8 mouse cellular contexts compared by ENCODE assay signal in the genomic region with DNA sequence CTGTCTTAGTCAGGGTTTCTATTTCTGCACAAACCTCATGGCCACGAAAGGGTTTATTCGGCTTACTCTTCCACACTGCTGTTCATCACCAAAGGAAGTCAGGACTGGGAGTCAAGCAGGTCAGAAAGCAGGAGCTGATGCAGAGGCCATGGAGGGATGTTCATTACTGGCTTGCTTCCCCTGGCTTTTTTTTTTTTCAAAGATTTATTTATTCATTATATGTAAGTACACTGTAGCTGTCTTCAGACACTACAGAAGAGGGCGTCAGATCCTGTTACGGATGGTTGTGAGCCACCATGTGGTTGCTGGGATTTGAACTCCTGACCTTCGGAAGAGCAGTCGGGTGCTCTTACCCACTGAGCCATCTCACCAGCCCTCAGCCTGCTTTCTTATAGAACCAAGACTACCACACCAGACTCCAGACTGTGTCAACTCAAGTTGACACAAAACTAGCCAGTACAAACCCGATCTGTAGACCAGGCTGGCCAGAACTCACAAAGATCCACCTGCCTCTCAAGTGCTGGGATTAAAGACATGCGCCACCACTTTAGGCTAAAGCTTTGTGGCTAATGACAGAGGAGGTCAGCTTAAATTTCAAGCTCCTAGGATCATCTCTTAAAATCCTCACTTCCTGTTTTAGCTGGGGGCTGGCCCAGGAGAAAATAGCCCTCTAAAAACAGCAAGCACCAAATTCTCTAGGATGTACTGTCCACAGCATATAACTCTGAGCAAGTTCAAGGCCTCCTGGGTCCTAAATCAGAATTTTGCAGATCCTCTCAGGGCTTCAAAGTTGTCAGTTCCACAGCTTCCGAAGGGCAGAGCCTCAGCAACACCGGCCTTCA. TPM values are rescaled to one million over a fixed set of nuclear protein-coding genes. Genes with fewer than 3 reads are reported as not detected.
DNase-seq lines count a peak whose midpoint lies in the region; ATAC-seq and TF ChIP-seq lines count a peak whose summit lies in the region.
"Not testable (repeated sequence)": the region's sequence is repeated elsewhere in the genome, so short reads cannot be mapped to it uniquely, and the experiment has no call there.

No protein-coding gene starts in this region.

- H3K27ac ChIP-seq in embryonic facial prominence, embryonic 13.5 days = peak overlapping the region; percentile 75
- peak overlapping the region; percentile 63 for H3K27ac ChIP-seq in hindbrain, embryonic 15.5 days (replicated peaks)
- H3K27ac ChIP-seq in limb, embryonic 10.5 days = peak overlapping the region; percentile 89
- peak overlapping the region; percentile 75 for H3K27ac ChIP-seq in lung, embryonic 14.5 days (ENCODE audit: low read depth)
- H3K27ac ChIP-seq in midbrain, embryonic 15.5 days = peak overlapping the region; percentile 55; the same call in 1 of the 2 replicates
- H3K27ac ChIP-seq in stomach, embryonic 14.5 days (ENCODE audit: low read length) = peak overlapping the region; percentile 68

- 68% methylated on average over 10 of the region's 10 CpGs for WGBS in embryonic facial prominence, embryonic 13.5 days
- 71% methylated on average over 10 of the region's 10 CpGs for WGBS in hindbrain, embryonic 15.5 days
- WGBS in limb, embryonic 10.5 days = 74% methylated on average over 10 of the region's 10 CpGs
- 66% methylated on average over 10 of the region's 10 CpGs for WGBS in lung, embryonic 14.5 days
- WGBS in midbrain, embryonic 15.5 days = 68% methylated on average over 10 of the region's 10 CpGs
- WGBS in stomach, embryonic 14.5 days = 69% methylated on average over 10 of the region's 10 CpGs

- peak; percentile 16; the same call in 1 of the 2 replicates for ATAC-seq in embryonic facial prominence, embryonic 13.5 days (ENCODE audit: insufficient number of reproducible peaks, insufficient read depth, low FRiP score, low TSS enrichment, low read depth)
- peak; percentile 10; the same call in 1 of the 2 replicates for ATAC-seq in hindbrain, embryonic 15.5 days (ENCODE audit: low FRiP score, low read depth)
- peak; percentile 14; the same call in 1 of the 2 replicates for ATAC-seq in lung, embryonic 14.5 days (ENCODE audit: insufficient read depth)
- ATAC-seq in midbrain, embryonic 15.5 days (replicated peaks) = peak; percentile 18; the same call in 1 of the 2 replicates
- not testable (repeated sequence) for ATAC-seq in stomach, embryonic 14.5 days (ENCODE audit: insufficient number of reproducible peaks, insufficient read depth, low FRiP score, low read depth)

- not testable (repeated sequence) for H3K9me3 ChIP-seq in E14TG2a.4 (ENCODE audit: low read length); embryonic facial prominence, embryonic 13.5 days; hindbrain, embryonic 15.5 days; limb, embryonic 10.5 days (replicated peaks); lung, embryonic 14.5 days (ENCODE audit: low read depth, low read length); midbrain, embryonic 15.5 days; stomach, embryonic 14.5 days (ENCODE audit: control insufficient read depth, low read depth, low read length)

- DNase-seq in heart, adult 11 months = peak; percentile 93
- DNase-seq in limb, embryonic 10.5 days (ENCODE audit: low spot score); lung, embryonic 14.5 days: not testable (repeated sequence)

- peaks cover 31% of the 10 kb centered on the region for H3K4me1 ChIP-seq in E14TG2a.4 (replicated peaks; ENCODE audit: low read depth, low read length)
- H3K4me1 ChIP-seq in embryonic facial prominence, embryonic 13.5 days; hindbrain, embryonic 15.5 days (replicated peaks); lung, embryonic 14.5 days (ENCODE audit: insufficient read depth); midbrain, embryonic 15.5 days; stomach, embryonic 14.5 days (ENCODE audit: control insufficient read depth, insufficient read depth, low read length): not testable (repeated sequence)
- peaks cover 11% of the 10 kb centered on the region for H3K4me1 ChIP-seq in limb, embryonic 10.5 days

- not testable (repeated sequence) for H3K27me3 ChIP-seq in E14TG2a.4 (ENCODE audit: insufficient read depth, low read length); embryonic facial prominence, embryonic 13.5 days; hindbrain, embryonic 15.5 days; limb, embryonic 10.5 days (ENCODE audit: low read depth, poor library complexity, severe bottlenecking); lung, embryonic 14.5 days (ENCODE audit: insufficient read depth, low read length); midbrain, embryonic 15.5 days (replicated peaks); stomach, embryonic 14.5 days (ENCODE audit: control insufficient read depth, insufficient read depth, low read length)

- H3K36me3 ChIP-seq in E14TG2a.4 (ENCODE audit: insufficient read depth, low read length); embryonic facial prominence, embryonic 13.5 days; hindbrain, embryonic 15.5 days; limb, embryonic 10.5 days; lung, embryonic 14.5 days (ENCODE audit: insufficient read depth); midbrain, embryonic 15.5 days (replicated peaks); stomach, embryonic 14.5 days (ENCODE audit: control insufficient read depth, insufficient read depth, low read length): not testable (repeated sequence)

- TF ChIP-seq CTCF in E14TG2a.4 (conservative IDR thresholded peaks at IDR 0.05; ENCODE audit: low read length); lung, embryonic 14.5 days (IDR thresholded peaks at IDR 0.05; ENCODE audit: low read depth): not testable (repeated sequence)

- H3K9ac ChIP-seq in embryonic facial prominence, embryonic 13.5 days = peak overlapping the region; percentile 85
- peak overlapping the region; percentile 55 for H3K9ac ChIP-seq in hindbrain, embryonic 15.5 days
- H3K9ac ChIP-seq in lung, embryonic 14.5 days = peak overlapping the region; percentile 77
- peak overlapping the region; percentile 72 for H3K9ac ChIP-seq in midbrain, embryonic 15.5 days
- peak overlapping the region; percentile 51 for H3K9ac ChIP-seq in stomach, embryonic 14.5 days (replicated peaks; ENCODE audit: low read depth, low read length)

- peak overlapping the region; percentile 86 for H3K4me2 ChIP-seq in embryonic facial prominence, embryonic 13.5 days
- H3K4me2 ChIP-seq in hindbrain, embryonic 15.5 days = peak overlapping the region; percentile 76
- peak overlapping the region; percentile 92 for H3K4me2 ChIP-seq in lung, embryonic 14.5 days
- H3K4me2 ChIP-seq in midbrain, embryonic 15.5 days = peak overlapping the region; percentile 90
- H3K4me2 ChIP-seq in stomach, embryonic 14.5 days (replicated peaks; ENCODE audit: low read depth, low read length) = peak overlapping the region; percentile 61

- peak overlapping the region; percentile 80 for H3K4me3 ChIP-seq in E14TG2a.4 (replicated peaks; ENCODE audit: low read length)
- H3K4me3 ChIP-seq in embryonic facial prominence, embryonic 13.5 days = peak overlapping the region; percentile 61
- peak overlapping the region; percentile 54 for H3K4me3 ChIP-seq in hindbrain, embryonic 15.5 days
- peak overlapping the region; percentile 69 for H3K4me3 ChIP-seq in limb, embryonic 10.5 days
- H3K4me3 ChIP-seq in lung, embryonic 14.5 days (ENCODE audit: low read depth, low read length) = peak overlapping the region; percentile 57
- H3K4me3 ChIP-seq in midbrain, embryonic 15.5 days = peak overlapping the region; percentile 66
- H3K4me3 ChIP-seq in stomach, embryonic 14.5 days (ENCODE audit: low read depth, low read length) = peak overlapping the region; percentile 43

RNA-seq across cellular contexts. Expression of gene Adcy9, which starts 54.0 kb away (rescaled TPM):
- polyA plus RNA-seq in embryonic facial prominence, embryonic 13.5 days (2015; fragmentation: Nextera tagmentation; extraction: Ambion mirVana) = 1.1 and 1.7 TPM in 2 replicates
- polyA plus RNA-seq in hindbrain, embryonic 15.5 days (2015; fragmentation: Nextera tagmentation; extraction: Ambion mirVana) = 4.4 and 4.9 TPM in 2 replicates
- 0.26 and 0.41 TPM in 2 replicates for polyA plus RNA-seq in limb, embryonic 10.5 days (2016; fragmentation: Nextera tagmentation; extraction: Ambion mirVana)
- 1.3 and 1.4 TPM in 2 replicates for polyA plus RNA-seq in lung, embryonic 14.5 days (2014; fragmentation: Nextera tagmentation; extraction: Ambion mirVana)
- polyA plus RNA-seq in midbrain, embryonic 15.5 days (2015; fragmentation: Nextera tagmentation; extraction: Ambion mirVana) = 4.2 and 4.6 TPM in 2 replicates
- 1.2 and 1.4 TPM in 2 replicates for polyA plus RNA-seq in stomach, embryonic 14.5 days (2014; fragmentation: Nextera tagmentation; extraction: Ambion mirVana)
